ENCODE assay signal across 23 mouse cellular contexts in genomic region chr3:52780356-52780755, GRCm38 (mm10).
DNase-seq lines count a peak whose midpoint lies in the region; ATAC-seq and TF ChIP-seq lines count a peak whose summit lies in the region.
"Had no signal": no experiment of that assay in that cellular context is flagged by ENCODE, and none has a peak within 500 bp of the region (broad histone marks: within the 10 kb centered on the region; RNA-seq: fewer than 3 reads in every experiment).

No protein-coding gene starts in this region.

- DNase-seq in gastrocnemius, adult 18-20 months (ENCODE audit: low spot score) = peak; percentile 43
- DNase-seq in gastrocnemius, adult 2 months = no peak
- peak; percentile 23 for DNase-seq in embryo, embryonic 10.5 days (ENCODE audit: low spot score)
- peak; percentile 84 for DNase-seq in embryonic facial prominence, embryonic 14.5 days (ENCODE audit: low spot score)
- DNase-seq in skeletal muscle tissue, adult 2 months (ENCODE audit: low read depth, low spot score) = peak; percentile 61
- DNase-seq: adrenal gland, adult 2 months; adrenal gland, postnatal 25 days; cerebellum, adult 2 months; cerebellum, postnatal 10 days; gastrocnemius, postnatal 10 days; heart, adult 18-20 months; heart, postnatal 10 days; heart, postnatal 4 days had no signal

- H3K9me3 ChIP-seq in embryonic facial prominence, embryonic 14.5 days (ENCODE audit: control insufficient read depth, low read length) = no peaks in the 10 kb centered on the region
- no peaks in the 10 kb centered on the region for H3K9me3 ChIP-seq in midbrain, embryonic 13.5 days
- H3K9me3 ChIP-seq: embryonic facial prominence, embryonic 12.5 days; forebrain, embryonic 10.5 days; heart, embryonic 10.5 days; hindbrain, embryonic 12.5 days had no signal

- H3K4me3 ChIP-seq in gastrocnemius, adult 2 months = no peak overlapping the region
- no peak overlapping the region for H3K4me3 ChIP-seq in embryonic facial prominence, embryonic 14.5 days (ENCODE audit: low read depth, low read length)
- H3K4me3 ChIP-seq in midbrain, embryonic 13.5 days (replicated peaks) = no peak overlapping the region
- H3K4me3 ChIP-seq: embryonic facial prominence, embryonic 12.5 days; forebrain, embryonic 10.5 days; heart, embryonic 10.5 days; hindbrain, embryonic 12.5 days had no signal

- TF ChIP-seq CTCF in gastrocnemius, adult 2 months (IDR thresholded peaks at IDR 0.05) = no peak

- no peaks in the 10 kb centered on the region for H3K36me3 ChIP-seq in embryonic facial prominence, embryonic 14.5 days (ENCODE audit: control insufficient read depth, insufficient read depth, low read length)
- no peaks in the 10 kb centered on the region for H3K36me3 ChIP-seq in midbrain, embryonic 13.5 days
- H3K36me3 ChIP-seq: embryonic facial prominence, embryonic 12.5 days; forebrain, embryonic 10.5 days; heart, embryonic 10.5 days; hindbrain, embryonic 12.5 days had no signal

- intact Hi-C loops in gastrocnemius, adult 2 months (cut with DNase I) = loop anchor here (5.0 kb wide), 1 partner anchor 72 kb away; no protein-coding TSS in a partner anchor

- H3K9ac ChIP-seq in embryonic facial prominence, embryonic 14.5 days (ENCODE audit: low read depth, low read length) = no peak overlapping the region
- no peak overlapping the region for H3K9ac ChIP-seq in midbrain, embryonic 13.5 days (replicated peaks)
- H3K9ac ChIP-seq: embryonic facial prominence, embryonic 12.5 days; hindbrain, embryonic 12.5 days had no signal

- 44% methylated on average over 8 of the region's 8 CpGs for WGBS in embryonic facial prominence, embryonic 14.5 days
- WGBS in midbrain, embryonic 13.5 days = 88% methylated on average over 8 of the region's 8 CpGs

- peaks cover 5% of the 10 kb centered on the region; the same call in 1 of the 2 replicates for H3K27me3 ChIP-seq in embryonic facial prominence, embryonic 14.5 days (replicated peaks; ENCODE audit: control insufficient read depth, insufficient read depth, low read length)
- no peaks in the 10 kb centered on the region for H3K27me3 ChIP-seq in midbrain, embryonic 13.5 days
- H3K27me3 ChIP-seq: CH12.LX; embryonic facial prominence, embryonic 12.5 days; hindbrain, embryonic 12.5 days had no signal

- no peak for ATAC-seq in embryonic facial prominence, embryonic 14.5 days (ENCODE audit: low read depth)
- ATAC-seq in midbrain, embryonic 13.5 days = no peak
- ATAC-seq: forebrain, embryonic 14.5 days; hindbrain, embryonic 16.5 days; inflammation-experienced regulatory T-cells, adult 6 months; Patski had no signal

- H3K4me2 ChIP-seq in embryonic facial prominence, embryonic 14.5 days (ENCODE audit: low read depth, low read length) = no peak overlapping the region
- H3K4me2 ChIP-seq in midbrain, embryonic 13.5 days (replicated peaks) = no peak overlapping the region
- H3K4me2 ChIP-seq: embryonic facial prominence, embryonic 12.5 days; hindbrain, embryonic 12.5 days had no signal

- no peaks in the 10 kb centered on the region for H3K4me1 ChIP-seq in embryonic facial prominence, embryonic 14.5 days (ENCODE audit: control insufficient read depth, insufficient read depth, low read length)
- H3K4me1 ChIP-seq in midbrain, embryonic 13.5 days (replicated peaks) = no peaks in the 10 kb centered on the region
- H3K4me1 ChIP-seq: embryonic facial prominence, embryonic 12.5 days; forebrain, embryonic 10.5 days; heart, embryonic 10.5 days; hindbrain, embryonic 12.5 days had no signal

- no peak overlapping the region; the same call in 1 of the 2 replicates for H3K27ac ChIP-seq in gastrocnemius, adult 2 months
- no peak overlapping the region for H3K27ac ChIP-seq in embryonic facial prominence, embryonic 14.5 days (replicated peaks; ENCODE audit: low read depth, low read length)
- no peak overlapping the region for H3K27ac ChIP-seq in midbrain, embryonic 13.5 days
- H3K27ac ChIP-seq: embryonic facial prominence, embryonic 12.5 days; forebrain, embryonic 10.5 days; heart, embryonic 10.5 days; hindbrain, embryonic 12.5 days had no signal
